Mouse (Mus musculus) cerebellum, adult 8-10 months (tissue): ENCODE results near the gene Kprp.
"Not testable (repeated sequence)": the region's sequence is repeated elsewhere in the genome, so short reads cannot be mapped to it uniquely, and the experiment has no call there.

Experiments
- DNase-seq: peaks from one replicate; pipeline ENCODE4 v3.0.0; 2022

Kprp gene

GRCm38 (mm10) chr3:92827108-92827507 is at the start of gene Kprp:
Gene Kprp, minus strand, starts transcription at chr3:92827247.
- no peak for DNase-seq

GRCm38 (mm10) chr3:92874180-92874579 is 47.1 kb upstream of the Kprp start:
- no peak for DNase-seq

- DNase-seq: no peak
These were observed 43.1 kb upstream of the Kprp start, which contains the start of gene 2310050C09Rik for GRCm38 (mm10) chr3:92870116-92870515. Gene 2310050C09Rik, minus strand, starts transcription at chr3:92870216.

GRCm38 (mm10) chr3:92851186-92851585 is 24.1 kb upstream of the Kprp start, which contains the start of gene Lce1l:
Gene Lce1l, minus strand, starts transcription at chr3:92851286.
- no peak for DNase-seq

DNA sequence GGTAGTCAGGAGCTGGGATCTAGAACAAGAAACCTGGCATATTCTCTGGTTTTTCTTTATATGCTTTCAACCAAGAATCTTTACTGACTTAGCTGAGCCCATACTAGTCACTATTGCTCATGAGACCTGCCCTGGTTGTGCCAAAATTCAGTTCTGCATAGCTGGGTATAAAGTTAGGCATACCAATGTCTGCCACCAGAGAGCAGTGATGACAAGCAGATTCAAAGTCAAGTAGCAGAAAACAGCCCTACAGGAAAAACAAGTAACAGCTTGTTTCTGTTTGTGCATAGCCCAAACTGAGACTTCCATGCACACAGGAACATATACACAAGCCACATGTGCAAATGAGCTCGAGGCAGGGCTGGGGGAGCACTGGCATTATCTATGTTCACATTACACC is 1.2 kb downstream of the Kprp start:
- DNase-seq: no peak

DNA sequence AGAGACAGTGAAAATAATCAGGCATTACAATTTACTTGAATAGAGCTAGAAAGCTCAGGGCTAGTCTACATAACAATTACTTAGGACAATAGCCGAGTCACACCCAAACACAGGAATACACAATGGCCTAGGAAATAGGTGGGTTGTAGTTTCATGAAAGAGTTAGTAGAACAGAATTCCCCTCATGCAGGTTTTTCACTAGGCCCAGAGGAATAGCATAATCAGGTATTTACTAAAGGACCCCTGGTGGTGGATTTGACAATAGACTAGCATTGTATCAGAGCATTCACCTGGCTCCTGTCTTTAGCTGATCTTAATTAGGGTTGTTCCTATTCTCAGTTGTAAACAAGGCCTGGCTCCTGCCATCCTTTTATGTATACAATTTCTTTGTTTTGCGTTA is 11.0 kb downstream of the Kprp start:
- not testable (repeated sequence) for DNase-seq

DNA sequence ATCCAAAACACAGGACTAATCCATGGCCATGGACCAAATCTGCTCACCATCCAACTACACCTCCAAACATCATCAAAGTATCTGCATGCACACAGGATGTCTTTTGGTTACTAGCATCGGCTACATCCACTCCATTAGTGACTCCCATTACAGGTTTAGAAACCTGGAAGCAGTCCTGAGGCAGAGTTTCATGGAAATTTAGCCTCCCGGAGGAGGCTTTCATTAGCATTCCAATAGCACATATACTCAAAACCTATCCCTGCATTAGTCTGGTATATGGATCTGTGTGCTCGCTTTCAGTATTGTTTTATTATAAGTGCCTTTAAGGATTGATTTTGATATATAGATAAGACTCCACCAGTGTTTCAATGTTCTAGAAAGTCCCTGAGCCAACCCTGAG is 11.5 kb downstream of the Kprp start:
- no peak for DNase-seq

DNA sequence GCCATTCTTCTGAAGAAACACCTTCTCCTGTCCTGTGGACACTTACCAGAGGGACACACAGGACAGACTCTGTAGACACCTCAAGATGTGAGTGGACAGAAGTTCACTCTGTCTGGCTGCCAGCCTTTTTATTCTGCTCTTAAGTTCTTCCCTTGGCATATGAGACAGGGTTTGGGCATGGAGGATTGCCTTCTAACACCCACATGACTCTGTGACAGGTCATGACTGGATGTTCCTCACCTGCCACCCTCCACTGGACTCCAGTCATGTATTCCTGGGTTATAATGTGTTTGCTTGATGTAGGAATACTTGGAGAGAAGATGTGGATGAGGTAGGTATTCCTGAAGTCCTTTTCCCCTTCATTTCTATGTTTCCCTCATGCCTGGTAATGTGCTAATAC is 19.3 kb downstream of the Kprp start, which contains the start of gene Lce1k:
Lce1k (minus strand) TSS at position 101 of the 400 bp plus-strand sequence.
- no peak for DNase-seq

DNA sequence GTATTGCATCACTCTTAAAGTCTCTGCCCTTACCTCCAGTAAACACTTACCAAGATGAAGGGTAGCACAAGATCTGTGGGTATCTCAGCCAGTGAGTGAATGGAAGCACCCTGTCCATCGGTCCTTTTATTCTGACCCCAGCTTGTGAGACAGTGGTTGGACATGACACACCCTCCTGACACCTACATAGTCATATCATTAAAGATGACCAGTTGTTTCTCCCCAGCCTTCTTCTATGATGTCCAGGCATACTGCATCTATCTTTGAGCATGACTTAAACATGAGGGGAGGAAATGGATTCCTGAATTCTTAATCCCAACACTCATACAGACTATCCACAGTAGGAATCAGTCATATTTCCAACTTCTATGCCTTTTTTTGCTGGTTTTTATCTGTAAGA is 36.6 kb downstream of the Kprp start, which contains the start of gene Lce1j:
Lce1j (minus strand) TSS at position 101 of the 400 bp plus-strand sequence.
- no peak for DNase-seq

- no peak for DNase-seq
These were observed 48.2 kb downstream of the Kprp start, which contains the start of gene Lce1i for GRCm38 (mm10) chr3:92778799-92779198. Gene Lce1i, minus strand, starts transcription at chr3:92778899.
